Mouse (Mus musculus): ENCODE results near the gene Homer2. TPM values are rescaled to one million over a fixed set of nuclear protein-coding genes. Genes with fewer than 3 reads are reported as not detected.

Homer2 gene
- polyA plus RNA-seq (2021; fragmentation: Nextera tagmentation), result 21.8 and 51.4 TPM in 2 replicates
- long read RNA-seq, experiment 1, transcript Homer2-206 (9 exons, 1,634 nt), result major isoform, 24 of 74 reads
- long read RNA-seq, experiment 1, transcript Homer2-201 (9 exons, 1,736 nt), result minor isoform, 20 of 74 reads
- long read RNA-seq, experiment 1, partial matches to known transcripts, result 4 of 74 reads
- long read RNA-seq, experiment 1, other reads (novel, unspliced or antisense), result 26 of 74 reads
- long read RNA-seq, experiment 2, transcript Homer2-201 (9 exons, 1,736 nt), result major isoform, 11 of 40 reads
- long read RNA-seq, experiment 2, transcript Homer2-206 (9 exons, 1,634 nt), result minor isoform, 5 of 40 reads
- long read RNA-seq, experiment 2, partial matches to known transcripts, result 9 of 40 reads
- long read RNA-seq, experiment 2, other reads (novel, unspliced or antisense), result 15 of 40 reads

DNA sequence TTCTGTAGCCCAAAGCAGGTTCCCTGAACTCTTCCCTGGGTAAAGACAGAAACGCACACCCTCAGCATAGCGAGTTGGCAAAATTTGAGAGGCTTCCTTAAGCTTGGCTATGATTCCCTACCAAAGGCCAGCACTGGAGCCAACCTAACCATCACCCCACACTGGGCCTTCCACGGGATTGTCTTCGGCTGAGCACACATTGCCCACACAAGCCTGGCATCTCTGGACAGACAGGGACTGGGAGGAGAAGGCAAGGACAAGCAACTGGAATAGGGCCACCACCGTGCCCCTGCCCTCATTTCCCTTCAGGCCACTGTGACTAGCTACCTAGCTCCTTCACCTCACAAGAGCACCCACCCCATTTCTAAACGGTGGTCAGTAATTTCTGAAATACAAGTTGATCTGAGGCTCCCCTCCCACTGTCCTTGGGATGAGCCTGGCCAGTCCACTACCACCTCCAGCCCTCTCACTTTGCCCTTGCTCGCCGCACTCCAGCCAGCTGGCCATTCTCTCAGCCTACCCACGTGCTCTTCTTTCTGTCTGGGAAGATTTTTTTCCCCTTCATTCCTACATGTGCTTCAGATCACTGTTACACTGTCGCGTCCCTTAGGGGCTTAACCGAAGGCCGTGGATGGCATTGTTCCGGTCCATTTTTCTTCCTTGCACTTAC lies at the start of gene Homer2:
TSS of gene Homer2 (minus strand) at position 57 of the 670 bp plus-strand sequence.

DNA sequence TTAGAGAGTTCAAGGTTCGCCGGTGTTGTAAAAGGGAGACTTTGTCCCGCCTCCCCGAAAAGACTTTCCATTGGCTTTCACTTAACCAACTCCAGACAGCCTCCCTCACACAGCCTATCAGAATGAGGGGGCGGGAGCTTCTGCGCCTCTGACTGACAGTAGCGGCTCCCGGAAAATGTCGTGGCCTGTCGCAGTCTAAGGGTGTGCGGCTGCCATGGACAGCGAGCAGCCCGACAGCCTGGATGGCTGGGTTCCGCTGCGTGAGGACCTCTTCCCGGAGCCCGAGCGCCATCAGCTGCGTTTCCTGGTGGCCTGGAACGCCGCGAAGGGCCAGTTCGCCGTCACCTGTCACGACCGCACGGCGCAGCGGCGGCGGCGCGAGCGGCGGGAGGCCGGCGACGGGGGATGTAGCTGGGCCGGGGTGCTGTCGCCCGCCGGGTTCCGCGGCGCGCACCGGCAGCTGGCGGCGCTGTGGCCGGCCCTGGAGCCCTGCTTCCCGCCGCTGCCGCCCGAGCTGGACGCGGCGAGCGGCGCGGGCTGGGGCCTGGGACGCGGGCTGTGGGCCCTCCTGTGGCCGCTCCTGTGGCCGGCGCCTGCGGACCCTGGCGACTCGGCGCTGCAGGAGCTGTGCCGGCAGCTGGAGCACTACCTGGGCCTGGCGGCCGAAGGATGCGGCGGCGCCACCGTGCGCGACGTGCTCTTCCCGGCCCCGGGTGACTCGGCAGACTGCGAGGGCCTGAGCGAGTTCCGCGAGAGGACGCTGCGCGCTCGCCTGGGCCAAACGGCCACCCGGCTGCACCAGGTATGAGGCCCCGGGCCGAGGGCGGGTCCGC lies 136.0 kb downstream of the Homer2 start, which contains the start of gene Whamm:
TSS of gene Whamm (plus strand) at position 159 of the 833 bp plus-strand sequence.

GRCm38 (mm10) chr7:81566892-81567291 lies 140.4 kb downstream of the Homer2 start, which contains the start of gene Fsd2:
Gene Fsd2 (minus strand): TSS chr7:81566944.

Other genes with a start within 250 kb of the Homer2 start
- 49.0 and 53.9 TPM in 2 replicates for gene Ap3b2, start 213.6 kb downstream of the Homer2 start, polyA plus RNA-seq (2021; fragmentation: Nextera tagmentation)
- not detected in 2 replicates for gene BC048679, start 209.2 kb downstream of the Homer2 start, polyA plus RNA-seq (2021; fragmentation: Nextera tagmentation)
- gene Fsd2, start 140.6 kb downstream of the Homer2 start, polyA plus RNA-seq (2021; fragmentation: Nextera tagmentation), result 0.10 and 0.27 TPM in 2 replicates
- gene Whamm, start 136.3 kb downstream of the Homer2 start, polyA plus RNA-seq (2021; fragmentation: Nextera tagmentation), result 2.3 and 5.4 TPM in 2 replicates
- 186 and 227 TPM in 2 replicates for gene Ramac, start 55.4 kb upstream of the Homer2 start, polyA plus RNA-seq (2021; fragmentation: Nextera tagmentation)
- 50.3 and 62.5 TPM in 2 replicates for gene 3110040N11Rik, start 82.0 kb upstream of the Homer2 start, polyA plus RNA-seq (2021; fragmentation: Nextera tagmentation)
- 21.7 and 101 TPM in 2 replicates for gene Btbd1, start 121.9 kb upstream of the Homer2 start, polyA plus RNA-seq (2021; fragmentation: Nextera tagmentation)
- gene Gm10160, start 148.3 kb upstream of the Homer2 start, polyA plus RNA-seq (2021; fragmentation: Nextera tagmentation), result not detected in 2 replicates
- gene Tm6sf1, start 151.5 kb upstream of the Homer2 start, polyA plus RNA-seq (2021; fragmentation: Nextera tagmentation), result 3.2 and 17.3 TPM in 2 replicates
- gene Hdgfl3, start 226.9 kb upstream of the Homer2 start, polyA plus RNA-seq (2021; fragmentation: Nextera tagmentation), result 14.0 and 29.8 TPM in 2 replicates

Measured in left cerebral cortex, adult 6 months (tissue).